Mouse (Mus musculus): ENCODE results near the gene Ppp1r3d. TPM values are rescaled to one million over a fixed set of nuclear protein-coding genes. Genes with fewer than 3 reads are reported as not detected.
A peak's percentile ranks its signal among the peaks of the same experiment; 100 is the strongest.

Gene Ppp1r3d
- total RNA-seq, 2 experiments from 2014 or later = 15.3 to 17.9 TPM

DNA sequence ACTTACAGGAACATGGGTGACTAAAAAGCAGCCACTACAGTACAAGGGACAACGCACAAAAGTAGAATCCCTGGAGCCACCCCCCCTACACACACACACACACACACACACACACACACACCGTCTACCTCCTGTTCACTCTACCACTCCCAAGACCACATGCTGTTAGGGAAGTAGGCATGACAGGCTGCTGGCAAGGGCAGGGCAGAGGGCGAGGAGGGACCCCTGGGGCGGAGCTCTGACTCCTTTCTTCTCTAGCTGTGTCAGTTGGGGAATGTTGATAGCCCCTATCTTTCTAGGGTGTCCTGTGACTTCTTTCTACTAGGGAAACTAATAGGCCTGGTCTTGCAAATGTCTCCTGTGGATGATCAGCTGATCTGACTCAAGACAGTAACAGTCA lies 2.7 kb upstream of the Ppp1r3d start:
- DNase-seq = no peak
- intact Hi-C loops (cut with DNase I) = no loop called here

DNA sequence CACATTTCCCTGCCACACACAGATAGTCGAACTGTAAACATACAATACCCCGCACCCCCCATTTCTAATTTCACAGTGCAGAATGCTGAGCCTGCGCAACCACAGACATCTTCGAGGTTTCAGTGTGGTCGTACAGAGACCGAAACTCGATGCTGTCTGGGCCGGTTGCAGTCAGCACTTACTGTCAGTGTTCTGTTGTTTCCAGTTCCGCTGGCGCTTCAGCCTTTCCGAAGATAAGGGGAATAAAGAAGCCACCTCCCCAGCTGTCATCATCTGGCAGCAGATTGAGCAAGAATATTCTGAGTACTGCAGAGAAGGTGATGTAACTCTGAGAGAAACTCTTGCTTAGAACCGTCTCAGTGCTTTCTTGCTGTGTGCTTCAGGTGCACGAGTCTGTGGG lies 2.2 kb upstream of the Ppp1r3d start:
- DNase-seq = no peak
- intact Hi-C loops (cut with DNase I) = no loop called here

DNA sequence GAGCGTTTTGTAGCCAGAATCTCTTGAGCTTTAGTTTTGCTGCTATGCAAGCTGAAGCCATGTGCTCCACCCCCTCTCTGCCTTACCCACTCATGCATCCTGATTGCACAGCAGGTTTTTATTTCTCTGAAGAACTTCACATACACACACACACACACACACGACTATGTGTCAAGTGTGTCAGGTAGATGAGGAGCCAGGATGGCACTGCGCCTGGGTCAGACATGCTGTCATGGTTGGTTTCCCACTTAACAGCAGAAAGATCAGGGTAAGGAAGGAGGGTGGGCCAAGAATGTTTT lies 827 bp upstream of the Ppp1r3d start:
- intact Hi-C loops (cut with DNase I) = loop anchor here (1.0 kb wide), 1 partner anchor 8 kb away; no protein-coding TSS in a partner anchor
- DNase-seq = no peak

DNA sequence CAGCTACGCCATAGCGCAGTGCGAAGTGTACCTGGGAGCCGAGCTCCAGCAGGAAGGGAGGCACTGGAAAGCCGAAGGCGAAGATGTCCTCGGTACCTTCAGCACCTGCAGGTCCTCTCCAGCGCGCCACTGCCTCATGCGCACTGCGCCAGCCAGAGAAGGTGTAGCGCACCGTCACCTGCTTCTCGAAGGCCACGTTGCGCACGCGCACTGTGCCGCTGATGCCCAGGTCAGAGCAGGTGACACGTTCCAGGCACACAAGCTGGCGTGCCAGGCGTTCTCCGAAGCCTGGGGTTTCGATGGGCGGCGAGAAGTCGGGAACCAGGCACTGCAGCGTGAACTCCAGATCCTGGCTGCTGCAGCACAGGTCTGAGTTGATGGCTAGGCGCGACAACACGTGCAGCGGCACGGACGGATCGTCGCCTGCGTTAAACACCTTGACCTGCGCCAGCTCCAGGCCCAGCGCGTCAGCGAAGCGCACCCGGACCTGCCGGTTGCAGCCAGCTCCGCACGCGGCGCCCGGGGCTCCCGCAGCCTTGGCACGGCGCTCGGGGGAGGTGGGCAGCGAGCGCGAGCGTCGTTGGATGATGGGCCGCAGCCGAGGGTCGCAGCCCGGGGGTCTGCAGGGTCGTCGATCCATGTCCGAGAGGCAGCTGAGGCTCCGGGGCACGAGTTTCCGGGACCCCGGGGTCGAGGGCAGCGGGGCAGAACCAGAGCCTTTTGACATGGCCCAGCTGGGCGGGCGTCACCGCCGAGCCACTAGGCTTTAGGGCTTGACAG lies 601 bp downstream of the Ppp1r3d start:
- DNase-seq = peak; percentile 37 to 48
- intact Hi-C loops (cut with DNase I) = no loop called here

DNA sequence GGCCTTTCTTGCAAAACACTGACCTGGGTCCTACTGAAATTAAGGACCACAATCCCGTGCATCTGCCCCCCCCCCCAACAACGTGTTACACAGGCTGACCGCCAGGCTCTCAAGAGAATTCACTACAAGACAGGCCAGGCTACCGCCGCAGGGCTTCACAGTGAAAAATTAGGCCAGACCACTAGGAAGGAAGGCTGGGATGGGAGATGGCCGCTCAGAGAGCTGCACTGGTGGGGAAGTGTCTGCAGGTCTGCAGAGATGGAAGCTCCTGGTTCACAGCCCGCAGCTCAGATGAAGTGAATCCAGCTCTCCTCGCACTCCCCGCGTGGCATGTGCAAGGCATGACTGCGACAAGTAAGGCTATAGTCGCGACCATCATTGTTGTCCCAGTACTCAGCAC lies 1.2 kb downstream of the Ppp1r3d start:
- intact Hi-C loops (cut with DNase I) = no loop called here
- DNase-seq = no peak

DNA sequence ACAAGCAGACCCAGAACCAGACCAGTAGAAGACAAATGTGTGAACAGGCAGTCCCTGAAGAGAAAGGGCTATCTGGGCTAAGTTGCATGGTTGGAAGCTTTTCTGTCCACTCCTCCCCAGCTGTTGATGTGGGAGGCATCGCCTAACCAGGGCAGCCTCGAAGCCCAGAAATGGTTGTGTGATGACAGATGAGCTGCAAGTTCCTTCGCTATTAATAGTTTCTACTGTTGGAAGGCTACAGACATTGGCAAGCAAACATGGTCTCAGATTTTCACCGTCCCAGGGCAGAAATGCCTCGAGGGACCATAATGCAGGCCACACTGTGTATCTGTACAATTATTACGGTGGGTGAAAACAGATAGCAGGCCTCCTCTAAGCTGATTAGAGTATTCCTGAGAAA lies 1.7 kb downstream of the Ppp1r3d start:
- DNase-seq = peak; percentile 37 to 51
- intact Hi-C loops (cut with DNase I) = no loop called here

DNA sequence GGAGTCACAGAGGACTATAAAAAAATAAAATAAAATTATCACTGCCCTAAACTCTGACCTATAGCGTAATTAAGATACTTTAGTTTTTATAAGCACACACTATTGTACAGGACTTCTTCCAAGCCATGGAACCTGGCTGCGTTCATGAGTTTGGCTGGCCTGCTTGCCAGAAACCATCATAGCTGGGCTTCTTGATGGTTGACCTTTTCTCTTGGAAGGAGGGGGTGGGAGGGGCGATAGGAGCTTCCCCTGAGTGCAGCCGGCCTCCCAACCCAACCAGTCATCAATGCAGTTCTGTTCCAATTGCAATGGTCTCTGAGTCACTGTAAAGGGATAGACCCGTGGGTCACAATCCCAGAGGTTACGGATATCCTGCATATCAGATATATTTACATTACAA lies 4.0 kb downstream of the Ppp1r3d start:
- no peak for DNase-seq
- intact Hi-C loops (cut with DNase I) = no loop called here

DNA sequence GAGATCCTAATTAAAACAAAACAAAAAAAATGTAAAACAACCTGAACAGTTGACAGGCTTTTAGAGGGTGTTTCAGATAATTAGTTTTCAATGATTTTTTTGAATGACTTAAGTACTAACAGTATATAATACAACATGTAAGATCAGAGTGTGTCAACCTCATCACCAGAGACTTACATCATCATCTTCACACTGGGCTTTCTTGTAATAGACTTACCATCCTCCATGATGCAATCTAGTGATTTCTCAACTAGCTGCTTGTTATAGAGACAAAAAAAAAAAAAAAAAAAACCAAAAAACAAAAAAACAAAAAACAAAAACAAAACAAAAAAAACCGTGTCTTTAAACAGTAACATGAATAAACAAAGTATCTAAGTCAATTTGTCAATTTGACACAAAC lies 5.2 kb downstream of the Ppp1r3d start:
- intact Hi-C loops (cut with DNase I) = no loop called here
- DNase-seq = no peak

DNA sequence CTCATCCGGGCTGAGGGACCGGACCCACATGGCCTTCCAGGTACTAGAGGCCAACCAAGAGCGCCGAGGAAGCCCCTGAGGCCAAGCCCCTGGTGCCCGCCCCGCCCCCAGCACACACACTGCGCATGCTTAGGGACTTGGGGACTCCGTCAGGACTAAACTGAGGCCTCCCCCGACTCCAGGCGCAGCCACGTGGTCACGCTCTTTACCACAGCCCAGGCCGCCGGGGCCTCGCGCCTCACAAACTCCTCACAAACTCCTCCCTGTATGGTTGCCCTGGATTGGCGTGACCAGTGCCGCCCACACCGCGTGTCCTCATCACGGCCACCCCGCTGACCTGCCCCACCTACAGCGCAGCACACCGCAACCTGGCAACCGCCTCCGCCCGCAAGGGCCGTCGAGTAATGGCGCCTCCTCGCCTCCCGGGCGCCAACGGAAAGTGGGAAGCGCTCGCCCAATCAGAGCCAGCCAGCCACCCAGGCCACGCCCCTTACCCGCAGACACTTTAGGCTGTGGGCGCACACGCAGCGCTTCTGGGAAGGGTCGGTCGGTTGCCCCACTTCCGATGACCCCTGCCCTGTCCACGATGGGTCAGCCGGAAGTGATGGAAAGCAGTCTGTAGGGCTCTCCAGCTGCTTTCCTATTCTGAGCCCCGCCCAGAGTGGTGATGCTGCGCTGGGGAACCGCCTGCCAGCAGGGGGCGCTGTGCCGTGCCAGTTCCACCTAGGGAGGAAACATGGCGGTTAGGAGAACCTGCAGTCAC lies 7.0 kb downstream of the Ppp1r3d start, which contains the start of gene Sycp2:
Sycp2 (minus strand) TSS at position 633 of the 763 bp plus-strand sequence.
- no peak for DNase-seq
- intact Hi-C loops (cut with DNase I) = no loop called here

Other genes starting within 250 kb of the Ppp1r3d start
- 1 to 10 TPM in 1 of 2 experiments, under 1 TPM in 1; 0.49 to 1.7 TPM for gene Sycp2, start 6.8 kb downstream of the Ppp1r3d start, total RNA-seq (2021)
- 10 to 100 TPM in 1 of 2 experiments, 1 to 10 TPM in 1; 9.6 to 13.3 TPM for gene Fam217b, start 52 bp upstream of the Ppp1r3d start, total RNA-seq (2021)
- under 1 TPM in 1 of 2 experiments, not detected in 1; 0.11 TPM for gene Cdh26, start 16.1 kb upstream of the Ppp1r3d start, total RNA-seq (2021)

All from heart, postnatal 36 days (tissue).